11 mouse cellular contexts compared by ENCODE assay signal in genomic region chr9:69907123-69907945, GRCm38 (mm10).
DNase-seq lines count a peak whose midpoint lies in the region; ATAC-seq and TF ChIP-seq lines count a peak whose summit lies in the region.
"Had no signal": no experiment of that assay in that cellular context is flagged by ENCODE, and none has a peak within 500 bp of the region (broad histone marks: within the 10 kb centered on the region; RNA-seq: fewer than 3 reads in every experiment).

No protein-coding gene starts in this region.

- H3K4me1 ChIP-seq in intestine, embryonic 14.5 days (replicated peaks; ENCODE audit: control insufficient read depth, insufficient read depth, low read length): no peaks in the 10 kb centered on the region
- no peaks in the 10 kb centered on the region for H3K4me1 ChIP-seq in intestine, postnatal 0 days (replicated peaks; ENCODE audit: control insufficient read depth, insufficient read depth, low read length)
- no peaks in the 10 kb centered on the region for H3K4me1 ChIP-seq in forebrain, postnatal 0 days (ENCODE audit: insufficient read depth)
- peaks cover 8% of the 10 kb centered on the region for H3K4me1 ChIP-seq in midbrain, embryonic 16.5 days (ENCODE audit: control insufficient read depth, insufficient read depth, low read length)

- ATAC-seq in intestine, embryonic 14.5 days (replicated peaks; ENCODE audit: low FRiP score, low TSS enrichment, low read depth): no peak
- ATAC-seq in intestine, postnatal 0 days: no peak
- no peak for ATAC-seq in forebrain, postnatal 0 days
- peak; percentile 51; the same call in 1 of the 2 replicates for ATAC-seq in midbrain, embryonic 16.5 days
- ATAC-seq: liver, postnatal 0 days; Patski had no signal

- H3K27ac ChIP-seq in intestine, embryonic 14.5 days (ENCODE audit: low read depth): no peak overlapping the region
- H3K27ac ChIP-seq in intestine, postnatal 0 days (ENCODE audit: low read depth, low read length): no peak overlapping the region
- H3K27ac ChIP-seq in forebrain, postnatal 0 days (ENCODE audit: low read depth, low read length): no peak overlapping the region
- peak overlapping the region; percentile 51 for H3K27ac ChIP-seq in midbrain, embryonic 16.5 days (ENCODE audit: low read length)

- WGBS in intestine, embryonic 14.5 days: 10% methylated on average over 21 of the region's 21 CpGs
- 12% methylated on average over 21 of the region's 21 CpGs for WGBS in intestine, postnatal 0 days
- 15% methylated on average over 21 of the region's 21 CpGs for WGBS in forebrain, postnatal 0 days
- 13% methylated on average over 21 of the region's 21 CpGs for WGBS in midbrain, embryonic 16.5 days

- no peaks in the 10 kb centered on the region for H3K9me3 ChIP-seq in intestine, embryonic 14.5 days (ENCODE audit: control insufficient read depth, low read length)
- H3K9me3 ChIP-seq in intestine, postnatal 0 days (ENCODE audit: control insufficient read depth): no peaks in the 10 kb centered on the region
- H3K9me3 ChIP-seq in forebrain, postnatal 0 days (ENCODE audit: low read length): no peaks in the 10 kb centered on the region
- H3K9me3 ChIP-seq in midbrain, embryonic 16.5 days (replicated peaks; ENCODE audit: control insufficient read depth, low read length, poor library complexity, severe bottlenecking): no peaks in the 10 kb centered on the region

- DNase-seq in intestine, embryonic 14.5 days (ENCODE audit: low spot score): peak; percentile 57
- peak; percentile 42 for DNase-seq in embryo, embryonic 11 days
- peak; percentile 20 for DNase-seq in forebrain, postnatal 0 days
- DNase-seq in layer of hippocampus, adult 9-11 months: no peak
- DNase-seq in natural killer cell, adult 2 months (ENCODE audit: low spot score in 2 of 2): no peak
- no peak for DNase-seq in layer of hippocampus, postnatal 14 days (ENCODE audit: low spot score in 2 of 2)
- DNase-seq: liver, postnatal 0 days; thymus, postnatal 25 days had no signal

- H3K27me3 ChIP-seq in intestine, embryonic 14.5 days (replicated peaks; ENCODE audit: control insufficient read depth, insufficient read depth, low read length): peaks cover 25% of the 10 kb centered on the region
- H3K27me3 ChIP-seq in intestine, postnatal 0 days (replicated peaks; ENCODE audit: control insufficient read depth, insufficient read depth, low read length): peaks cover 20% of the 10 kb centered on the region
- peaks cover 19% of the 10 kb centered on the region for H3K27me3 ChIP-seq in forebrain, postnatal 0 days (ENCODE audit: insufficient read depth, low read length)
- H3K27me3 ChIP-seq in midbrain, embryonic 16.5 days (ENCODE audit: control insufficient read depth, insufficient read depth, low read depth, low read length): peaks cover 3% of the 10 kb centered on the region; the same call in 1 of the 2 replicates
- H3K27me3 ChIP-seq: Patski had no signal

- no peak overlapping the region for H3K4me3 ChIP-seq in intestine, embryonic 14.5 days (ENCODE audit: low read depth, low read length)
- no peak overlapping the region for H3K4me3 ChIP-seq in intestine, postnatal 0 days (ENCODE audit: low read depth, low read length)
- no peak overlapping the region for H3K4me3 ChIP-seq in forebrain, postnatal 0 days (ENCODE audit: low read depth, low read length)
- H3K4me3 ChIP-seq in midbrain, embryonic 16.5 days (ENCODE audit: low read depth, low read length): no peak overlapping the region

- TF ChIP-seq CTCF in intestine, postnatal 0 days (IDR thresholded peaks at IDR 0.05; ENCODE audit: low read depth): no peak
- no peak for TF ChIP-seq CTCF in forebrain, postnatal 0 days (IDR thresholded peaks at IDR 0.05; ENCODE audit: low read depth)

- H3K9ac ChIP-seq in intestine, embryonic 14.5 days (ENCODE audit: low read length): no peak overlapping the region
- no peak overlapping the region for H3K9ac ChIP-seq in intestine, postnatal 0 days (ENCODE audit: low read depth, low read length)
- H3K9ac ChIP-seq in forebrain, postnatal 0 days: no peak overlapping the region
- H3K9ac ChIP-seq in midbrain, embryonic 16.5 days (ENCODE audit: low read depth, low read length): peak overlapping the region; percentile 32; the same call in 1 of the 2 replicates
- H3K9ac ChIP-seq: liver, postnatal 0 days had no signal

- peak overlapping the region; percentile 20; the same call in 1 of the 2 replicates for H3K4me2 ChIP-seq in intestine, embryonic 14.5 days (ENCODE audit: low read length)
- no peak overlapping the region for H3K4me2 ChIP-seq in intestine, postnatal 0 days (replicated peaks; ENCODE audit: low read depth)
- H3K4me2 ChIP-seq in forebrain, postnatal 0 days (ENCODE audit: low read depth): peak overlapping the region; percentile 25
- H3K4me2 ChIP-seq in midbrain, embryonic 16.5 days (ENCODE audit: low read length): peak overlapping the region; percentile 44

- H3K36me3 ChIP-seq in intestine, embryonic 14.5 days (ENCODE audit: control insufficient read depth, insufficient read depth, low read length): no peaks in the 10 kb centered on the region
- H3K36me3 ChIP-seq in intestine, postnatal 0 days (ENCODE audit: control insufficient read depth, insufficient read depth): no peaks in the 10 kb centered on the region
- no peaks in the 10 kb centered on the region for H3K36me3 ChIP-seq in forebrain, postnatal 0 days (ENCODE audit: insufficient read depth)
- no peaks in the 10 kb centered on the region for H3K36me3 ChIP-seq in midbrain, embryonic 16.5 days (ENCODE audit: control insufficient read depth, insufficient read depth, low read length)

Comparison
In these comparisons a context has a peak if more than half of its experiments do, and no peak if none do; other contexts are left out.
1. DNase-seq: peak in intestine, embryonic 14.5 days (single experiment), embryo, embryonic 11 days (single experiment) and forebrain, postnatal 0 days (single experiment); none in layer of hippocampus, adult 9-11 months (single experiment), natural killer cell, adult 2 months (0 of 2) and layer of hippocampus, postnatal 14 days (0 of 2).